In genomic region chr9:63075252-63075651, GRCm38 (mm10) we compare ENCODE assay signal across 9 mouse cellular contexts.
DNase-seq lines count a peak whose midpoint lies in the region; ATAC-seq lines count a peak whose summit lies in the region.
"Had no signal": no experiment of that assay in that cellular context is flagged by ENCODE, and none has a peak within 500 bp of the region (broad histone marks: within the 10 kb centered on the region; RNA-seq: fewer than 3 reads in every experiment).

No protein-coding gene starts in this region.

- ATAC-seq in kidney, embryonic 15.5 days (replicated peaks; ENCODE audit: low FRiP score): 0 out of 2 replicates have a peak, but pooled peaks have one; percentile 33
- ATAC-seq in heart, embryonic 12.5 days (ENCODE audit: insufficient number of reproducible peaks, low FRiP score): peak; percentile 69; the same call in 1 of the 2 replicates
- ATAC-seq in megakaryocyte-erythroid progenitor cell, adult 5-6 weeks (replicated peaks; ENCODE audit: low FRiP score, low TSS enrichment, poor library complexity, severe bottlenecking): no peak

- 50% methylated on average over 5 of the region's 5 CpGs for WGBS in kidney, embryonic 15.5 days
- 3% methylated on average over 5 of the region's 5 CpGs for WGBS in heart, embryonic 12.5 days

- no peak overlapping the region for H3K4me2 ChIP-seq in kidney, embryonic 15.5 days
- H3K4me2 ChIP-seq in heart, embryonic 12.5 days: peak overlapping the region; percentile 5; the same call in 1 of the 2 replicates

- H3K9ac ChIP-seq in kidney, embryonic 15.5 days: no peak overlapping the region
- no peak overlapping the region for H3K9ac ChIP-seq in heart, embryonic 12.5 days

- H3K27ac ChIP-seq in kidney, embryonic 15.5 days: peak overlapping the region; percentile 63
- H3K27ac ChIP-seq in heart, embryonic 12.5 days (ENCODE audit: poor library complexity, severe bottlenecking): peak overlapping the region; percentile 78

- H3K9me3 ChIP-seq in kidney, embryonic 15.5 days (replicated peaks): no peaks in the 10 kb centered on the region
- H3K9me3 ChIP-seq in heart, embryonic 12.5 days (replicated peaks): no peaks in the 10 kb centered on the region

- H3K4me1 ChIP-seq in kidney, embryonic 15.5 days: peaks cover 21% of the 10 kb centered on the region
- peaks cover 32% of the 10 kb centered on the region for H3K4me1 ChIP-seq in heart, embryonic 12.5 days (replicated peaks)

- H3K27me3 ChIP-seq in kidney, embryonic 15.5 days: no peaks in the 10 kb centered on the region
- H3K27me3 ChIP-seq in heart, embryonic 12.5 days (replicated peaks): no peaks in the 10 kb centered on the region
- H3K27me3 ChIP-seq: CH12.LX had no signal

- H3K36me3 ChIP-seq in kidney, embryonic 15.5 days: no peaks in the 10 kb centered on the region
- no peaks in the 10 kb centered on the region for H3K36me3 ChIP-seq in heart, embryonic 12.5 days

- H3K4me3 ChIP-seq in kidney, embryonic 15.5 days (replicated peaks): no peak overlapping the region
- no peak overlapping the region for H3K4me3 ChIP-seq in heart, embryonic 12.5 days

- DNase-seq in kidney, adult 18-20 months: no peak
- DNase-seq in Muller cell, postnatal 12 days (ENCODE audit: inconsistent ontology term): peak; percentile 18
- peak; percentile 31 for DNase-seq in lung, postnatal 10 days
- DNase-seq in c-Kit-positive CD71-positive TER-119-positive erythroid progenitor cells, embryonic 14.5 days (ENCODE audit: low spot score): no peak
- DNase-seq in thymus, postnatal 10 days (ENCODE audit: low spot score in 2 of 2): no peak

Comparison
In these comparisons a context has a peak if more than half of its experiments do, and no peak if none do; other contexts are left out.
1. DNase-seq: peak in Muller cell, postnatal 12 days (single experiment) and lung, postnatal 10 days (single experiment); none in kidney, adult 18-20 months (single experiment), c-Kit-positive CD71-positive TER-119-positive erythroid progenitor cells, embryonic 14.5 days (single experiment) and thymus, postnatal 10 days (0 of 2).